ENCODE assay signal across 32 mouse cellular contexts in genomic region chr3:9491766-9492283, GRCm38 (mm10).
A peak's percentile ranks its signal among the peaks of the same experiment; 100 is the strongest.
DNase-seq lines count a peak whose midpoint lies in the region; ATAC-seq and TF ChIP-seq lines count a peak whose summit lies in the region.
"Had no signal": no experiment of that assay in that cellular context is flagged by ENCODE, and none has a peak within 500 bp of the region (broad histone marks: within the 10 kb centered on the region; RNA-seq: fewer than 3 reads in every experiment).

No protein-coding gene starts in this region.

- no peak overlapping the region for H3K9ac ChIP-seq in midbrain, embryonic 11.5 days (ENCODE audit: low read length)
- H3K9ac ChIP-seq in midbrain, embryonic 16.5 days (ENCODE audit: low read depth, low read length): no peak overlapping the region
- H3K9ac ChIP-seq: embryonic facial prominence, embryonic 13.5 days; forebrain, embryonic 15.5 days; heart, embryonic 13.5 days; hindbrain, embryonic 14.5 days; liver, embryonic 12.5 days; liver, postnatal 0 days; midbrain, embryonic 12.5 days had no signal

- ATAC-seq in midbrain, embryonic 11.5 days (ENCODE audit: low FRiP score): no peak
- no peak for ATAC-seq in midbrain, embryonic 16.5 days
- ATAC-seq in megakaryocyte progenitor cell, adult 5-6 weeks (replicated peaks; ENCODE audit: poor library complexity): peak; percentile 39; the same call in 1 of the 2 replicates
- ATAC-seq: activated CD4-positive, CD25-positive, alpha-beta regulatory T cell, adult 4 months; forebrain, embryonic 15.5 days; liver, embryonic 12.5 days; liver, postnatal 0 days had no signal

- no peak overlapping the region for H3K27ac ChIP-seq in midbrain, embryonic 11.5 days (ENCODE audit: low read depth, low read length)
- no peak overlapping the region for H3K27ac ChIP-seq in midbrain, embryonic 16.5 days (ENCODE audit: low read length)
- H3K27ac ChIP-seq in thymus, adult 2 months (ENCODE audit: control insufficient read depth, insufficient read depth, low read length): no peak overlapping the region
- H3K27ac ChIP-seq: embryonic facial prominence, embryonic 13.5 days; forebrain, embryonic 10.5 days; forebrain, embryonic 15.5 days; gastrocnemius, adult 2 months; heart, embryonic 13.5 days; hindbrain, embryonic 14.5 days; layer of hippocampus, adult 2 months; liver, embryonic 12.5 days; midbrain, embryonic 12.5 days had no signal

- no peak overlapping the region for H3K4me3 ChIP-seq in midbrain, embryonic 11.5 days (ENCODE audit: low read depth, low read length)
- H3K4me3 ChIP-seq in midbrain, embryonic 16.5 days (ENCODE audit: low read depth, low read length): no peak overlapping the region
- H3K4me3 ChIP-seq in thymus, adult 2 months (ENCODE audit: control insufficient read depth, insufficient read depth, low read length): no peak overlapping the region
- H3K4me3 ChIP-seq: embryonic facial prominence, embryonic 13.5 days; forebrain, embryonic 10.5 days; forebrain, embryonic 15.5 days; gastrocnemius, adult 2 months; heart, embryonic 13.5 days; layer of hippocampus, adult 2 months; liver, embryonic 12.5 days; midbrain, embryonic 12.5 days had no signal

- TF ChIP-seq CTCF in brain, embryonic 14.5 days (IDR thresholded peaks at IDR 0.05; ENCODE audit: borderline replicate concordance, extremely low read depth, insufficient read depth, insufficient read length): no peak
- TF ChIP-seq CTCF in thymus, adult 2 months (IDR thresholded peaks at IDR 0.05; ENCODE audit: borderline replicate concordance, control insufficient read depth, extremely low read depth, insufficient read depth, low read length, poor library complexity): no peak

- peak; percentile 8 for DNase-seq in midbrain, embryonic 11.5 days (ENCODE audit: low spot score, missing footprints)
- DNase-seq in ES-CJ7 (ENCODE audit: low read depth, low spot score): peak; percentile 29
- DNase-seq in brain, embryonic 14.5 days (ENCODE audit: low read depth): peak; percentile 24
- no peak for DNase-seq in testis, postnatal 10 days (ENCODE audit: low spot score)
- no peak for DNase-seq in thymus, adult 2 months
- no peak for DNase-seq in thymus, postnatal 36 days
- DNase-seq: adrenal gland, adult 2 months; adrenal gland, postnatal 36 days; B cell, adult 2 months; cerebellum, adult 18-20 months; cerebellum, postnatal 10 days; gastrocnemius, adult 2 months; heart, postnatal 10 days; kidney, adult 18-20 months; kidney, postnatal 36 days; left cerebral cortex, postnatal 4 days; liver, postnatal 0 days; lung, postnatal 10 days; right cerebral cortex, postnatal 25 days; spleen, adult 18-20 months; thymus, postnatal 14 days had no signal

- 87% methylated on average over 4 of the region's 4 CpGs for WGBS in midbrain, embryonic 11.5 days
- WGBS in midbrain, embryonic 16.5 days: 74% methylated on average over 4 of the region's 4 CpGs
- 98% methylated on average over 4 of the region's 4 CpGs for WGBS in thymus, adult 2 months

- no peaks in the 10 kb centered on the region for H3K27me3 ChIP-seq in midbrain, embryonic 11.5 days (ENCODE audit: control insufficient read depth, insufficient read depth, low read length)
- no peaks in the 10 kb centered on the region for H3K27me3 ChIP-seq in midbrain, embryonic 16.5 days (ENCODE audit: control insufficient read depth, insufficient read depth, low read depth, low read length)
- H3K27me3 ChIP-seq in thymus, adult 2 months (ENCODE audit: control insufficient read depth, insufficient read depth, low read length): no peaks in the 10 kb centered on the region
- H3K27me3 ChIP-seq: embryonic facial prominence, embryonic 13.5 days; forebrain, embryonic 15.5 days; heart, embryonic 13.5 days; liver, embryonic 12.5 days; midbrain, embryonic 12.5 days had no signal

- H3K9me3 ChIP-seq in midbrain, embryonic 11.5 days (ENCODE audit: control insufficient read depth, low read length): no peaks in the 10 kb centered on the region
- no peaks in the 10 kb centered on the region for H3K9me3 ChIP-seq in midbrain, embryonic 16.5 days (replicated peaks; ENCODE audit: control insufficient read depth, low read length, poor library complexity, severe bottlenecking)
- H3K9me3 ChIP-seq: embryonic facial prominence, embryonic 13.5 days; forebrain, embryonic 10.5 days; forebrain, embryonic 15.5 days; heart, embryonic 13.5 days; liver, embryonic 12.5 days; midbrain, embryonic 12.5 days had no signal

- no peaks in the 10 kb centered on the region for H3K4me1 ChIP-seq in midbrain, embryonic 11.5 days (ENCODE audit: control insufficient read depth, insufficient read depth, low read length)
- no peaks in the 10 kb centered on the region for H3K4me1 ChIP-seq in midbrain, embryonic 16.5 days (ENCODE audit: control insufficient read depth, insufficient read depth, low read length)
- peaks cover 2% of the 10 kb centered on the region for H3K4me1 ChIP-seq in thymus, adult 2 months (replicated peaks; ENCODE audit: control insufficient read depth, insufficient read depth, low read length)
- H3K4me1 ChIP-seq: forebrain, embryonic 15.5 days; liver, embryonic 12.5 days; midbrain, embryonic 12.5 days had no signal

- TF ChIP-seq POLR2A in brain, embryonic 14.5 days (IDR thresholded peaks at IDR 0.05; ENCODE audit: borderline replicate concordance, extremely low read depth, insufficient read depth, insufficient read length, poor library complexity, severe bottlenecking): no peak
- no peak for TF ChIP-seq POLR2A in thymus, adult 2 months (IDR thresholded peaks at IDR 0.05; ENCODE audit: control insufficient read depth, extremely low read depth, insufficient read depth, low read length, poor library complexity)

- H3K36me3 ChIP-seq in midbrain, embryonic 11.5 days (ENCODE audit: control insufficient read depth, insufficient read depth, low read length): no peaks in the 10 kb centered on the region
- H3K36me3 ChIP-seq in midbrain, embryonic 16.5 days (ENCODE audit: control insufficient read depth, insufficient read depth, low read length): no peaks in the 10 kb centered on the region
- no peaks in the 10 kb centered on the region for H3K36me3 ChIP-seq in thymus, adult 2 months (ENCODE audit: control insufficient read depth, insufficient read depth, low read length)
- H3K36me3 ChIP-seq: embryonic facial prominence, embryonic 13.5 days; forebrain, embryonic 10.5 days; forebrain, embryonic 15.5 days; heart, embryonic 13.5 days; liver, embryonic 12.5 days; midbrain, embryonic 12.5 days had no signal

- H3K4me2 ChIP-seq in midbrain, embryonic 11.5 days: no peak overlapping the region
- no peak overlapping the region for H3K4me2 ChIP-seq in midbrain, embryonic 16.5 days (ENCODE audit: low read length)
- H3K4me2 ChIP-seq: embryonic facial prominence, embryonic 13.5 days; forebrain, embryonic 15.5 days; heart, embryonic 13.5 days; hindbrain, embryonic 14.5 days; liver, embryonic 12.5 days; midbrain, embryonic 12.5 days had no signal

Comparison
In these comparisons a context has a peak if more than half of its experiments do, and no peak if none do; other contexts are left out.
1. DNase-seq: peak in midbrain, embryonic 11.5 days (single experiment), ES-CJ7 (single experiment) and brain, embryonic 14.5 days (single experiment); none in testis, postnatal 10 days (single experiment), thymus, adult 2 months (single experiment) and thymus, postnatal 36 days (0 of 2).